Mouse (Mus musculus) G1E-ER4 (cell line): Measurements from ENCODE around the gene Abca4. TPM values are rescaled to one million over a fixed set of nuclear protein-coding genes. Genes with fewer than 3 reads are reported as not detected.

Experiments used
- GATA1 ChIP-seq: IDR thresholded peaks from one replicate; pipeline ENCODE4 v1.8.0; 2012; ENCODE audit warnings: low read length, inconsistent platforms
- polyA plus RNA-seq: library from polyadenylated mRNA; stranded (reverse); fragments of >175 nt; gene quantifications from 2 replicates; pipeline ENCODE4 v1.2.3, GENCODE M21; 2012

Abca4 gene
- polyA plus RNA-seq, 1 experiment = 0.01 TPM

GRCm38 (mm10) chr3:122082338-122082737, 38.1 kb downstream of the Abca4 start:
- no peak for TF ChIP-seq GATA1

- no peak for TF ChIP-seq GATA1
Observed at GRCm38 (mm10) chr3:122085157-122085989, 41.1 kb downstream of the Abca4 start.

GRCm38 (mm10) chr3:122088054-122088681, 43.9 kb downstream of the Abca4 start:
- TF ChIP-seq GATA1 = no peak

GRCm38 (mm10) chr3:122090338-122090737, 46.1 kb downstream of the Abca4 start:
- TF ChIP-seq GATA1 = no peak

- no peak for TF ChIP-seq GATA1
Observed at GRCm38 (mm10) chr3:122099713-122100112, 55.5 kb downstream of the Abca4 start.

- TF ChIP-seq GATA1 = no peak
Observed at GRCm38 (mm10) chr3:122102091-122102490, 57.8 kb downstream of the Abca4 start.

- TF ChIP-seq GATA1 = no peak
Observed at GRCm38 (mm10) chr3:122103864-122104808, 59.9 kb downstream of the Abca4 start.

- no peak for TF ChIP-seq GATA1
Observed at GRCm38 (mm10) chr3:122106920-122107319, 62.7 kb downstream of the Abca4 start.

GRCm38 (mm10) chr3:122107643-122108194, 63.5 kb downstream of the Abca4 start:
- TF ChIP-seq GATA1 = no peak

- no peak for TF ChIP-seq GATA1
Observed at GRCm38 (mm10) chr3:122109461-122109860, 65.2 kb downstream of the Abca4 start.

GRCm38 (mm10) chr3:122111141-122111981, 67.1 kb downstream of the Abca4 start:
- TF ChIP-seq GATA1 = no peak

- TF ChIP-seq GATA1 = no peak
Observed at GRCm38 (mm10) chr3:122118651-122119214, 74.5 kb downstream of the Abca4 start.

- TF ChIP-seq GATA1 = no peak
Observed at GRCm38 (mm10) chr3:122119733-122120132, 75.5 kb downstream of the Abca4 start.

GRCm38 (mm10) chr3:122120217-122120616, 76.0 kb downstream of the Abca4 start:
- no peak for TF ChIP-seq GATA1
